Mouse (Mus musculus): ENCODE results near the gene Chmp1a. TPM values are rescaled to one million over a fixed set of nuclear protein-coding genes. Genes with fewer than 3 reads are reported as not detected.
A peak's percentile ranks its signal among the peaks of the same experiment; 100 is the strongest.
"Not testable (repeated sequence)": the region's sequence is repeated elsewhere in the genome, so short reads cannot be mapped to it uniquely, and the experiment has no call there.

The Chmp1a gene
- total and polyA plus RNA-seq, 3 experiments = 19.6 to 57.9 (median 35.9) TPM

- DNase-seq (ENCODE audit: low spot score) (no peak), ATAC-seq (ENCODE audit: extremely low read depth, insufficient number of reproducible peaks, low FRiP score, poor library complexity, severe bottlenecking) (no peak)
- no peaks in the 10 kb centered on the region for H3K9me3 ChIP-seq (replicated peaks)
- no peak for TF ChIP-seq GATA1 (IDR thresholded peaks at IDR 0.05; ENCODE audit: borderline replicate concordance, low read length)
- TF ChIP-seq CTCF (IDR thresholded peaks at IDR 0.05; ENCODE audit: low read depth, low read length) = no peak
- TF ChIP-seq POLR2AphosphoS5 (IDR thresholded peaks at IDR 0.05; ENCODE audit: insufficient replicate concordance, low read depth, low read length) = no peak
- TF ChIP-seq TAL1 (conservative IDR thresholded peaks at IDR 0.05; ENCODE audit: low read depth, low read length) = no peak
- no peak for TF ChIP-seq GATA2 (IDR thresholded peaks at IDR 0.05; ENCODE audit: borderline replicate concordance, low read depth, low read length)
- peaks cover 23% of the 10 kb centered on the region for H3K36me3 ChIP-seq (replicated peaks)
- H3K27me3 ChIP-seq (ENCODE audit: insufficient read depth, low read length) = peaks cover 49% of the 10 kb centered on the region
- H3K4me1 ChIP-seq (ENCODE audit: insufficient read depth, low read depth, low read length) = peaks cover 14% of the 10 kb centered on the region
- H3K4me3 ChIP-seq (ENCODE audit: low read depth, low read length) = no peak overlapping the region
These were observed 12.7 kb downstream of the Chmp1a start for GRCm38 (mm10) chr8:123199864-123200263.

- peaks cover 13% of the 10 kb centered on the region for H3K4me1 ChIP-seq (ENCODE audit: insufficient read depth, low read depth, low read length)
- not testable (repeated sequence) for DNase-seq (ENCODE audit: low spot score); ATAC-seq (ENCODE audit: extremely low read depth, insufficient number of reproducible peaks, low FRiP score, poor library complexity, severe bottlenecking); H3K9me3 ChIP-seq (replicated peaks); H3K4me3 ChIP-seq (ENCODE audit: low read depth, low read length); H3K36me3 ChIP-seq (replicated peaks)
- peaks cover 61% of the 10 kb centered on the region for H3K27me3 ChIP-seq (ENCODE audit: insufficient read depth, low read length)
These were observed 15.5 kb downstream of the Chmp1a start for GRCm38 (mm10) chr8:123197016-123197415.

GRCm38 (mm10) chr8:123193771-123194170 is 18.8 kb downstream of the Chmp1a start:
- DNase-seq (ENCODE audit: low spot score) = no peak
- no peaks in the 10 kb centered on the region for H3K9me3 ChIP-seq (replicated peaks)
- H3K36me3 ChIP-seq (replicated peaks) = no peaks in the 10 kb centered on the region
- H3K27me3 ChIP-seq (ENCODE audit: insufficient read depth, low read length) = peaks cover 49% of the 10 kb centered on the region
- TF ChIP-seq GATA1 (IDR thresholded peaks at IDR 0.05; ENCODE audit: borderline replicate concordance, low read length) (no peak), TAL1 (conservative IDR thresholded peaks at IDR 0.05; ENCODE audit: low read depth, low read length) (no peak), POLR2AphosphoS5 (IDR thresholded peaks at IDR 0.05; ENCODE audit: insufficient replicate concordance, low read depth, low read length) (no peak), GATA2 (IDR thresholded peaks at IDR 0.05; ENCODE audit: borderline replicate concordance, low read depth, low read length) (no peak), CTCF (IDR thresholded peaks at IDR 0.05; ENCODE audit: low read depth, low read length) (no peak)
- peaks cover 29% of the 10 kb centered on the region for H3K4me1 ChIP-seq (ENCODE audit: insufficient read depth, low read depth, low read length)
- H3K4me3 ChIP-seq (ENCODE audit: low read depth, low read length) = no peak overlapping the region
- ATAC-seq (ENCODE audit: extremely low read depth, insufficient number of reproducible peaks, low FRiP score, poor library complexity, severe bottlenecking) = no peak

DNA sequence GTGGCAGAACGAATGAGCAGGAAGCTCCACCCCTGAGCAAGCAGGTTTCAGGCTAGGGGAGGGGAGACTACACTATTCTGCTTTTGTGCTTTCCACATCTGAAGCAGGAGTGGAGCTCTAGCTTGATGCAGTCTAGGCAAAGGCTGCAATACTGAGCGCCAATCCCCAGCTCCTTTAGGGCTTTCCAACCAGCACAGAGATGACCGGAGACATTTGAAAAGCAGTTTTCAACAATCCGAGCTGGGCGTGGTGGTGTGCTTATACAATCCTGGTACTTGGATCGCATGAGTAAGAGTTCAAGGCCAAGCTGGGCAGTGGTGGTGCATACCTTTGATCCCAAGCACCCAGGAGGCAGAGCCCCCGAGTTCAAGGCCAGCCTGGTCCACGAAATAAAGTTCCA is 20.7 kb downstream of the Chmp1a start:
- no peak overlapping the region for H3K4me3 ChIP-seq (ENCODE audit: low read depth, low read length)
- ATAC-seq (ENCODE audit: extremely low read depth, insufficient number of reproducible peaks, low FRiP score, poor library complexity, severe bottlenecking) (no peak), DNase-seq (ENCODE audit: low spot score) (no peak)
- peaks cover 54% of the 10 kb centered on the region for H3K27me3 ChIP-seq (ENCODE audit: insufficient read depth, low read length)
- H3K9me3 ChIP-seq (replicated peaks) = no peaks in the 10 kb centered on the region
- TF ChIP-seq GATA1 (IDR thresholded peaks at IDR 0.05; ENCODE audit: borderline replicate concordance, low read length) (no peak), TAL1 (conservative IDR thresholded peaks at IDR 0.05; ENCODE audit: low read depth, low read length) (no peak), GATA2 (IDR thresholded peaks at IDR 0.05; ENCODE audit: borderline replicate concordance, low read depth, low read length) (no peak), CTCF (IDR thresholded peaks at IDR 0.05; ENCODE audit: low read depth, low read length) (no peak), POLR2AphosphoS5 (IDR thresholded peaks at IDR 0.05; ENCODE audit: insufficient replicate concordance, low read depth, low read length) (no peak)
- no peaks in the 10 kb centered on the region for H3K36me3 ChIP-seq (replicated peaks)
- H3K4me1 ChIP-seq (ENCODE audit: insufficient read depth, low read depth, low read length) = peaks cover 26% of the 10 kb centered on the region

- Histone ChIP-seq H3K9me3 (replicated peaks) (no peaks in the 10 kb centered on the region), H3K36me3 (replicated peaks) (no peaks in the 10 kb centered on the region), H3K4me1 (ENCODE audit: insufficient read depth, low read depth, low read length) (peaks cover 25% of the 10 kb centered on the region), H3K27me3 (ENCODE audit: insufficient read depth, low read length) (peaks cover 67% of the 10 kb centered on the region), H3K4me3 (ENCODE audit: low read depth, low read length) (no peak overlapping the region)
- DNase-seq (ENCODE audit: low spot score) (peak; percentile 65), ATAC-seq (ENCODE audit: extremely low read depth, insufficient number of reproducible peaks, low FRiP score, poor library complexity, severe bottlenecking) (no peak; the same call in 1 of the 2 replicates)
- no peak for TF ChIP-seq GATA2 (IDR thresholded peaks at IDR 0.05; ENCODE audit: borderline replicate concordance, low read depth, low read length)
These were observed 21.9 kb downstream of the Chmp1a start for GRCm38 (mm10) chr8:123190678-123191077.

GRCm38 (mm10) chr8:123188841-123189240 is 23.7 kb downstream of the Chmp1a start:
- ATAC-seq (ENCODE audit: extremely low read depth, insufficient number of reproducible peaks, low FRiP score, poor library complexity, severe bottlenecking) = no peak
- peaks cover 68% of the 10 kb centered on the region for H3K27me3 ChIP-seq (ENCODE audit: insufficient read depth, low read length)

DNA sequence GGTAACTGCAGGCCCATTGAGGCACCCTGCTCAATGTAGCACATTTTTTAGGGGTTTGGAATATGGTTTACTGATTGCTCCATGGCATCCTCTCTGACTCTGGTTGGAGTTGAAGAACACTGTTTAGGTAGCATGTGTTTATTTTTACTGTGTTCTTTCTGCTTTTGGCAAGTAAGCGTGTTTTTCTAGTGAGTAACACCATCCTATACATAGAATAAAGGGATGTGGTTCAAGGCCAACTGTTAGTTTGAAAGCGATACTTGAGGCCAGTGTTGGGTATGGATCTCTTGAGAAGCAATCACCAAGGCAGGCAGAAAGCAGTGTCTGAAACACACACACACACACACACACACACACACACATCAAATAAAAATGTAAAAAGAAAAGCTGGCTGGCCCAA is 24.6 kb downstream of the Chmp1a start:
- DNase-seq (ENCODE audit: low spot score) (no peak), ATAC-seq (ENCODE audit: extremely low read depth, insufficient number of reproducible peaks, low FRiP score, poor library complexity, severe bottlenecking) (no peak)
- Histone ChIP-seq H3K4me3 (ENCODE audit: low read depth, low read length) (no peak overlapping the region), H3K4me1 (ENCODE audit: insufficient read depth, low read depth, low read length) (peaks cover 24% of the 10 kb centered on the region), H3K9me3 (replicated peaks) (no peaks in the 10 kb centered on the region), H3K27me3 (ENCODE audit: insufficient read depth, low read length) (peaks cover 73% of the 10 kb centered on the region), H3K36me3 (replicated peaks) (no peaks in the 10 kb centered on the region)
- TF ChIP-seq GATA1 (IDR thresholded peaks at IDR 0.05; ENCODE audit: borderline replicate concordance, low read length) (no peak), GATA2 (IDR thresholded peaks at IDR 0.05; ENCODE audit: borderline replicate concordance, low read depth, low read length) (no peak), POLR2AphosphoS5 (IDR thresholded peaks at IDR 0.05; ENCODE audit: insufficient replicate concordance, low read depth, low read length) (no peak), CTCF (IDR thresholded peaks at IDR 0.05; ENCODE audit: low read depth, low read length) (no peak), TAL1 (conservative IDR thresholded peaks at IDR 0.05; ENCODE audit: low read depth, low read length) (no peak)

More at GRCm38 (mm10) chr8:123188841-123189240, 23.7 kb downstream of the Chmp1a start:
- no peak for DNase-seq (ENCODE audit: low spot score)
- H3K4me1 ChIP-seq (ENCODE audit: insufficient read depth, low read depth, low read length) = peaks cover 25% of the 10 kb centered on the region
- no peak overlapping the region for H3K4me3 ChIP-seq (ENCODE audit: low read depth, low read length)
- no peak for TF ChIP-seq GATA2 (IDR thresholded peaks at IDR 0.05; ENCODE audit: borderline replicate concordance, low read depth, low read length)
- TF ChIP-seq TAL1 (conservative IDR thresholded peaks at IDR 0.05; ENCODE audit: low read depth, low read length) = no peak
- TF ChIP-seq GATA1 (IDR thresholded peaks at IDR 0.05; ENCODE audit: borderline replicate concordance, low read length) = no peak
- TF ChIP-seq POLR2AphosphoS5 (IDR thresholded peaks at IDR 0.05; ENCODE audit: insufficient replicate concordance, low read depth, low read length) = no peak
- TF ChIP-seq CTCF (IDR thresholded peaks at IDR 0.05; ENCODE audit: low read depth, low read length) = no peak
- H3K9me3 ChIP-seq (replicated peaks) = no peaks in the 10 kb centered on the region
- H3K36me3 ChIP-seq (replicated peaks) = no peaks in the 10 kb centered on the region

Measured in G1E (cell line).